Mouse (Mus musculus) forebrain, embryonic 14.5 days (tissue): ENCODE results near the gene Vapb. TPM values are rescaled to one million over a fixed set of nuclear protein-coding genes. Genes with fewer than 3 reads are reported as not detected.
A peak's percentile ranks its signal among the peaks of the same experiment; 100 is the strongest.

ENCODE experiments used
- ATAC-seq: fragments of 200-750 bp; cut with Nextera tagmentation; 2 replicates; pipeline ENCODE4 v1.8.0; 2017; ENCODE audit warnings: mild to moderate bottlenecking, moderate library complexity
- DNase-seq: peaks from one replicate; pipeline ENCODE4 v3.0.0-alpha.2; 2015; ENCODE audit warnings: low spot score
- H3K27ac ChIP-seq: fragments of 300-500 bp; sonication (generic); 2 replicates; pipeline ENCODE4 v1.5.1; 2014; ENCODE audit warnings: low read depth, mild to moderate bottlenecking, control low read depth, low read length, moderate library complexity
- H3K27me3 ChIP-seq: fragments of 300-500 bp; sonication (generic); replicated peaks from 2 replicates; pipeline ENCODE4 v1.6.1; 2014; ENCODE audit warnings: low read length, control low read depth, mixed read lengths; ENCODE audit not compliant: control insufficient read depth, insufficient read depth
- H3K36me3 ChIP-seq: fragments of 300-500 bp; sonication (generic); 2 replicates; pipeline ENCODE4 v1.6.1; 2014; ENCODE audit warnings: low read length, control low read depth; ENCODE audit not compliant: control insufficient read depth, insufficient read depth
- H3K4me1 ChIP-seq: fragments of 300-500 bp; sonication (generic); 2 replicates; pipeline ENCODE4 v1.6.1; 2014; ENCODE audit warnings: antibody characterized with exemption, low read length, control low read depth; ENCODE audit not compliant: control insufficient read depth, insufficient read depth
- H3K4me2 ChIP-seq: fragments of 300-500 bp; sonication (generic); 2 replicates; pipeline ENCODE4 v1.6.1; 2014; ENCODE audit warnings: mild to moderate bottlenecking, control low read depth, low read length
- H3K4me3 ChIP-seq: fragments of 300-500 bp; sonication (generic); 2 replicates; pipeline ENCODE4 v1.5.1; 2014; ENCODE audit warnings: low read depth, low read length, control low read depth
- H3K9ac ChIP-seq: fragments of 300-500 bp; sonication (generic); 2 replicates; pipeline ENCODE4 v1.6.1; 2014; ENCODE audit warnings: mild to moderate bottlenecking, low read length, control low read depth, moderate library complexity
- H3K9me3 ChIP-seq: fragments of 300-500 bp; sonication (generic); replicated peaks from 2 replicates; pipeline ENCODE4 v1.6.1; 2016; ENCODE audit warnings: low read length, control low read depth, mixed read lengths; ENCODE audit not compliant: control insufficient read depth
- WGBS: fragments of 180-500 bp; shearing (Covaris S2); extraction: QIAGEN DNeasy Blood & Tissue Kit; methylation state at CpG from one replicate; pipeline ENCODE4 v1.1.7; 2014; 5-methylcytosine and 5-hydroxymethylcytosine counted together
- microRNA-seq: library from miRNA; unstranded; fragments of <30 nt; microRNA quantifications from one replicate; pipeline ENCODE4, GENCODE M21; 2016
- polyA plus RNA-seq: library from polyadenylated mRNA; unstranded; fragments of >200 nt; fragmentation: Nextera tagmentation; extraction: Ambion mirVana; gene quantifications from 2 replicates; pipeline ENCODE4 v1.2.1, GENCODE M21; 2014

Vapb gene
- polyA plus RNA-seq, 1 experiment from 2014 or later = 13.9 TPM

GRCm38 (mm10) chr2:173826287-173826686, 89.0 kb downstream of the Vapb start:
- H3K36me3 ChIP-seq = no peaks in the 10 kb centered on the region
- peak; percentile 31 for DNase-seq
- no peaks in the 10 kb centered on the region for H3K9me3 ChIP-seq
- H3K4me3 ChIP-seq = no peak overlapping the region
- 78% methylated on average over 4 of the region's 4 CpGs for WGBS
- H3K27me3 ChIP-seq = no peaks in the 10 kb centered on the region
- H3K27ac ChIP-seq = no peak overlapping the region
- H3K4me2 ChIP-seq = no peak overlapping the region
- H3K4me1 ChIP-seq = no peaks in the 10 kb centered on the region
- ATAC-seq = no peak
- no peak overlapping the region for H3K9ac ChIP-seq

GRCm38 (mm10) chr2:173827228-173827627, 89.9 kb downstream of the Vapb start:
- Histone ChIP-seq H3K4me3 (no peak overlapping the region), H3K27ac (no peak overlapping the region), H3K36me3 (no peaks in the 10 kb centered on the region), H3K9ac (no peak overlapping the region), H3K9me3 (no peaks in the 10 kb centered on the region), H3K4me1 (no peaks in the 10 kb centered on the region), H3K4me2 (no peak overlapping the region), H3K27me3 (no peaks in the 10 kb centered on the region)
- DNase-seq = no peak
- no peak for ATAC-seq
- 96% methylated on average over 9 of the region's 9 CpGs for WGBS

- Histone ChIP-seq H3K4me2 (no peak overlapping the region), H3K27me3 (no peaks in the 10 kb centered on the region), H3K4me1 (no peaks in the 10 kb centered on the region), H3K9ac (no peak overlapping the region), H3K9me3 (no peaks in the 10 kb centered on the region), H3K27ac (no peak overlapping the region), H3K4me3 (no peak overlapping the region), H3K36me3 (no peaks in the 10 kb centered on the region)
- DNase-seq (no peak), ATAC-seq (no peak)
- 44% methylated on average over 6 of the region's 6 CpGs for WGBS
Observed at GRCm38 (mm10) chr2:173828134-173828533, 90.8 kb downstream of the Vapb start.

- no peak overlapping the region for H3K9ac ChIP-seq
- no peak overlapping the region for H3K4me2 ChIP-seq
- 53% methylated on average over 7 of the region's 7 CpGs for WGBS
- H3K9me3 ChIP-seq = no peaks in the 10 kb centered on the region
- no peak overlapping the region for H3K27ac ChIP-seq
- no peak for ATAC-seq
- H3K27me3 ChIP-seq = no peaks in the 10 kb centered on the region
- no peaks in the 10 kb centered on the region for H3K4me1 ChIP-seq
- DNase-seq = no peak
- H3K4me3 ChIP-seq = no peak overlapping the region
- no peaks in the 10 kb centered on the region for H3K36me3 ChIP-seq
Observed at GRCm38 (mm10) chr2:173832828-173833492, 95.6 kb downstream of the Vapb start.

Small RNA genes within 50 kb of the gene (microRNA-seq; reads per million reads assigned to microRNA genes)
- gene Mir6340 = not detected

Other genes with a start within 250 kb of the Vapb start
- not detected in 2 replicates for gene 1700021F07Rik, start 214.9 kb upstream of the Vapb start, polyA plus RNA-seq
- not detected in 2 replicates for gene Ankrd60, start 159.1 kb upstream of the Vapb start, polyA plus RNA-seq
- 36.4 and 41.1 TPM in 2 replicates for gene Rab22a, start 77.8 kb upstream of the Vapb start, polyA plus RNA-seq
- gene 1700010B08Rik, start 18.1 kb upstream of the Vapb start, polyA plus RNA-seq = not detected in 2 replicates